Mouse (Mus musculus) brown adipose tissue, adult 24 weeks (tissue): ENCODE results near the gene Has3. TPM values are rescaled to one million over a fixed set of nuclear protein-coding genes. Genes with fewer than 3 reads are reported as not detected.

ENCODE experiments used
- polyA plus RNA-seq: library from polyadenylated mRNA; stranded (reverse); fragments of >200 nt; gene quantifications from 2 replicates; pipeline ENCODE4 v1.2.4, GENCODE M21; 2012; ENCODE audit not compliant: missing spikeins, insufficient read depth, insufficient read length

The Has3 gene
- polyA plus RNA-seq, 1 experiment, result not detected

Other genes with a start within 250 kb of the Has3 start
- gene Tango6, start 187.2 kb upstream of the Has3 start, polyA plus RNA-seq, result 1.9 and 2.5 TPM in 2 replicates
- gene Utp4, start 23.4 kb downstream of the Has3 start, polyA plus RNA-seq, result 19.8 and 24.4 TPM in 2 replicates
- gene Sntb2, start 65.5 kb downstream of the Has3 start, polyA plus RNA-seq, result 4.1 and 6.9 TPM in 2 replicates
- 42.0 and 46.7 TPM in 2 replicates for gene Vps4a, start 161.0 kb downstream of the Has3 start, polyA plus RNA-seq
- 15.0 and 24.3 TPM in 2 replicates for gene Pdf, start 178.4 kb downstream of the Has3 start, polyA plus RNA-seq
- 12.9 and 22.0 TPM in 2 replicates for gene Cog8, start 186.4 kb downstream of the Has3 start, polyA plus RNA-seq
- gene Nip7, start 186.6 kb downstream of the Has3 start, polyA plus RNA-seq, result 21.5 and 22.2 TPM in 2 replicates
- gene Tmed6, start 195.4 kb downstream of the Has3 start, polyA plus RNA-seq, result not detected in 2 replicates
- 6.7 and 9.0 TPM in 2 replicates for gene Terf2, start 226.3 kb downstream of the Has3 start, polyA plus RNA-seq